Comparison of ENCODE assay signal across 13 mouse cellular contexts in the genomic region with DNA sequence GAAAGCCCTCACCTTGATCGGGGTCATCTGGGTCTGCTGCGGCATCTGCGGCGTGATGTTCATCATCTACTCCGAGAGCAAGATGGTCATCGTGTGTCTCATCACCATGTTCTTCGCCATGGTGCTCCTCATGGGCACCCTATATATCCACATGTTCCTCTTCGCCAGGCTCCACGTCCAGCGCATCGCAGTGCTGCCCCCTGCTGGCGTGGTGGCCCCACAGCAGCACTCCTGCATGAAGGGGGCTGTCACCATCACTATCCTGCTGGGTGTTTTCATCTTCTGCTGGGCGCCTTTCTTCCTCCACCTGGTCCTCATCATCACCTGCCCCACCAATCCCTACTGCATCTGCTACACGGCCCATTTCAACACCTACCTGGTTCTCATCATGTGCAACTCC. TPM values are rescaled to one million over a fixed set of nuclear protein-coding genes. Genes with fewer than 3 reads are reported as not detected.
DNase-seq lines count a peak whose midpoint lies in the region; ATAC-seq and TF ChIP-seq lines count a peak whose summit lies in the region.
"Had no signal": no experiment of that assay in that cellular context is flagged by ENCODE, and none has a peak within 500 bp of the region (broad histone marks: within the 10 kb centered on the region; RNA-seq: fewer than 3 reads in every experiment).

No protein-coding gene starts in this region.

- no peaks in the 10 kb centered on the region for H3K9me3 ChIP-seq in forebrain, postnatal 0 days (ENCODE audit: low read length)
- no peaks in the 10 kb centered on the region for H3K9me3 ChIP-seq in forebrain, embryonic 15.5 days
- no peaks in the 10 kb centered on the region for H3K9me3 ChIP-seq in megakaryocyte, embryonic 14.5 days
- no peaks in the 10 kb centered on the region for H3K9me3 ChIP-seq in midbrain, embryonic 16.5 days (replicated peaks; ENCODE audit: control insufficient read depth, low read length, poor library complexity, severe bottlenecking)
- H3K9me3 ChIP-seq: kidney, embryonic 15.5 days; liver, embryonic 15.5 days had no signal

- peaks cover 7% of the 10 kb centered on the region; the same call in 1 of the 2 replicates for H3K27me3 ChIP-seq in forebrain, postnatal 0 days (ENCODE audit: insufficient read depth, low read length)
- peaks cover 41% of the 10 kb centered on the region for H3K27me3 ChIP-seq in forebrain, embryonic 15.5 days
- peaks cover 15% of the 10 kb centered on the region for H3K27me3 ChIP-seq in megakaryocyte, embryonic 14.5 days (replicated peaks)
- H3K27me3 ChIP-seq in midbrain, embryonic 16.5 days (ENCODE audit: control insufficient read depth, insufficient read depth, low read depth, low read length), result peaks cover 7% of the 10 kb centered on the region

- no peak overlapping the region for H3K27ac ChIP-seq in forebrain, postnatal 0 days (ENCODE audit: low read depth, low read length)
- no peak overlapping the region for H3K27ac ChIP-seq in forebrain, embryonic 15.5 days (replicated peaks)
- H3K27ac ChIP-seq in bone marrow macrophage, adult 2 months (ENCODE audit: insufficient read depth, low read depth, low read length), result no peak overlapping the region
- H3K27ac ChIP-seq in midbrain, embryonic 16.5 days (ENCODE audit: low read length), result no peak overlapping the region
- H3K27ac ChIP-seq: kidney, embryonic 15.5 days; liver, embryonic 15.5 days had no signal

- H3K4me1 ChIP-seq in forebrain, postnatal 0 days (ENCODE audit: insufficient read depth), result no peaks in the 10 kb centered on the region
- H3K4me1 ChIP-seq in forebrain, embryonic 15.5 days, result peaks cover 5% of the 10 kb centered on the region
- H3K4me1 ChIP-seq in megakaryocyte, embryonic 14.5 days, result peaks cover 4% of the 10 kb centered on the region; the same call in 1 of the 2 replicates
- no peaks in the 10 kb centered on the region for H3K4me1 ChIP-seq in bone marrow macrophage, adult 2 months (ENCODE audit: control insufficient read depth, insufficient read depth, low read length)
- no peaks in the 10 kb centered on the region; the same call in 1 of the 2 replicates for H3K4me1 ChIP-seq in midbrain, embryonic 16.5 days (ENCODE audit: control insufficient read depth, insufficient read depth, low read length)
- H3K4me1 ChIP-seq: kidney, embryonic 15.5 days had no signal

- TF ChIP-seq CTCF in forebrain, postnatal 0 days (IDR thresholded peaks at IDR 0.05; ENCODE audit: low read depth), result peak; percentile 59
- TF ChIP-seq CTCF in bone marrow macrophage, adult 2 months (IDR thresholded peaks at IDR 0.05; ENCODE audit: low read depth, low read length), result 0 out of 2 replicates have a peak, but pooled peaks have one; percentile 21

- H3K36me3 ChIP-seq in forebrain, postnatal 0 days (ENCODE audit: insufficient read depth), result no peaks in the 10 kb centered on the region
- no peaks in the 10 kb centered on the region for H3K36me3 ChIP-seq in forebrain, embryonic 15.5 days
- no peaks in the 10 kb centered on the region for H3K36me3 ChIP-seq in megakaryocyte, embryonic 14.5 days (replicated peaks; ENCODE audit: low read length)
- H3K36me3 ChIP-seq in midbrain, embryonic 16.5 days (ENCODE audit: control insufficient read depth, insufficient read depth, low read length), result no peaks in the 10 kb centered on the region
- H3K36me3 ChIP-seq: kidney, embryonic 15.5 days; liver, embryonic 15.5 days had no signal

- DNase-seq in forebrain, postnatal 0 days, result no peak
- DNase-seq in testis, postnatal 10 days (ENCODE audit: low spot score), result peak; percentile 50
- DNase-seq in urinary bladder, postnatal 10 days (ENCODE audit: low spot score), result no peak
- DNase-seq: right cerebral cortex, postnatal 25 days had no signal

- H3K9ac ChIP-seq in forebrain, postnatal 0 days, result no peak overlapping the region
- H3K9ac ChIP-seq in forebrain, embryonic 15.5 days (replicated peaks), result no peak overlapping the region
- no peak overlapping the region for H3K9ac ChIP-seq in midbrain, embryonic 16.5 days (ENCODE audit: low read depth, low read length)
- H3K9ac ChIP-seq: kidney, embryonic 15.5 days; liver, embryonic 15.5 days had no signal

- no peak for ATAC-seq in forebrain, postnatal 0 days
- no peak for ATAC-seq in forebrain, embryonic 15.5 days (replicated peaks)
- ATAC-seq in megakaryocyte, adult 5-6 weeks (ENCODE audit: poor library complexity, severe bottlenecking), result no peak
- ATAC-seq in midbrain, embryonic 16.5 days, result no peak

- TF ChIP-seq POLR2A in bone marrow macrophage, adult 2 months (IDR thresholded peaks at IDR 0.05; ENCODE audit: borderline replicate concordance, low read depth, low read length), result no peak

- H3K4me3 ChIP-seq in forebrain, postnatal 0 days (ENCODE audit: low read depth, low read length), result no peak overlapping the region
- H3K4me3 ChIP-seq in forebrain, embryonic 15.5 days, result no peak overlapping the region
- peak overlapping the region; percentile 23 for H3K4me3 ChIP-seq in megakaryocyte, embryonic 14.5 days (replicated peaks)
- H3K4me3 ChIP-seq in bone marrow macrophage, adult 2 months (ENCODE audit: insufficient read depth, low read length), result no peak overlapping the region
- no peak overlapping the region for H3K4me3 ChIP-seq in midbrain, embryonic 16.5 days (ENCODE audit: low read depth, low read length)
- H3K4me3 ChIP-seq: erythroblast, embryonic 14.5 days; kidney, embryonic 15.5 days; liver, embryonic 15.5 days had no signal

- WGBS in forebrain, postnatal 0 days, result 89% methylated on average over 14 of the region's 14 CpGs
- 82% methylated on average over 14 of the region's 14 CpGs for WGBS in forebrain, embryonic 15.5 days
- WGBS in midbrain, embryonic 16.5 days, result 82% methylated on average over 14 of the region's 14 CpGs

- H3K4me2 ChIP-seq in forebrain, postnatal 0 days (ENCODE audit: low read depth), result no peak overlapping the region
- no peak overlapping the region for H3K4me2 ChIP-seq in forebrain, embryonic 15.5 days (replicated peaks)
- H3K4me2 ChIP-seq in midbrain, embryonic 16.5 days (ENCODE audit: low read length), result no peak overlapping the region
- H3K4me2 ChIP-seq: kidney, embryonic 15.5 days; liver, embryonic 15.5 days had no signal

RNA-seq across cellular contexts. Expression of gene Mc3r, which starts 1.0 kb away (rescaled TPM):
- total RNA-seq in forebrain, postnatal 0 days (2014; rRNA removed), result 0.31 and 0.86 TPM in 2 replicates
- 0.29 and 0.53 TPM in 2 replicates for polyA plus RNA-seq in forebrain, postnatal 0 days (2015; fragmentation: Nextera tagmentation; extraction: Ambion mirVana)
- 0.18 and 0.24 TPM in 2 replicates for polyA plus RNA-seq in forebrain, embryonic 15.5 days (2015; fragmentation: Nextera tagmentation; extraction: Ambion mirVana)
- not detected in 2 replicates for polyA plus RNA-seq in megakaryocyte, embryonic 14.5 days (2012; ENCODE audit: insufficient read depth, low replicate concordance)
- total RNA-seq in megakaryocyte, adult 5-6 weeks (2015), result not detected in 2 replicates
- total RNA-seq in megakaryocyte, adult 5-6 weeks (2017), result not detected in 2 replicates
- polyA plus RNA-seq in bone marrow macrophage, adult 2 months (2012; ENCODE audit: insufficient read depth, insufficient read length, missing spikeins), result not detected in 2 replicates
- polyA plus RNA-seq in midbrain, embryonic 16.5 days (2015; fragmentation: Nextera tagmentation; extraction: Ambion mirVana), result 0.64 and 0.73 TPM in 2 replicates
- polyA plus RNA-seq: erythroblast, embryonic 14.5 days; heart, embryonic 14.5 days; kidney, embryonic 15.5 days had no signal
